Mouse (Mus musculus): ENCODE measurements around the gene Cox6a1. TPM values are rescaled to one million over a fixed set of nuclear protein-coding genes. Genes with fewer than 3 reads are reported as not detected.
"Not testable (repeated sequence)": the region's sequence is repeated elsewhere in the genome, so short reads cannot be mapped to it uniquely, and the experiment has no call there.

Gene Cox6a1
- polyA plus RNA-seq, 1 experiment from 2014 or later, result 1,095 TPM

DNA sequence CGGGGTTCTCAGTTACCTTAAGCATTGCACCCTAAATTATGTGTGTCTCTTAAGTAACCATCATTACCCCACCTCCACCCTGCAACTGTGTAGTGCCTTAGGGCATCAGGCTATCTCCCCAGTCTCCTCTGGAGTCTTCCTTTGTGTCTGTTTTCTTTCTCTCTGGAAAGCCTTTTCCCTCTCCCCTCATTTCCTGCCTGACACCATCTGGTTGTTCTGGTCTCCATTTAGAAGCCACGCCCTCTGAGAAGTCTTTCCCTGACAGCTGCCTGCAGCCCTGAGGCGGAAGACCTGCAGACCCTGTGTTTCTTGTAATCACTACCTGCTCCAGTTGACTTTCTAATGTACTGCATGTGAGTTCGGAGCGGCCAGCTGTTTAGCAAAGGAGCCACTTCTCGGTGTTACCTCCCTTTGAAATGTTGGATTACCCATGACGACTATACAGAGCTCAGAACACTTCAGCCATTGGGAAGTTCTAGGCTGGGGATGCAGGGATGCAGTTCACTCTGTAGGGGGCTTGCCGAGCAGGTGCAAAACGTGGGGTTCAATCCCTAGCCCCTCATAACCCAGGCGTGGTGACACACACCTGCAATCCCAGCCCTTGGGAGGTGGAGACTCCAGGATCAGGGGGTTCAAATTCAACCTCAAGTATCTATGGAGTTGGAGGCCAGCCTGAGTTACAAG, 31.0 kb downstream of the Cox6a1 start:
- Histone ChIP-seq H3K9me3 (no peaks in the 10 kb centered on the region), H3K4me3 (replicated peaks) (no peak overlapping the region), H3K9ac (no peak overlapping the region), H3K27me3 (replicated peaks) (no peaks in the 10 kb centered on the region), H3K27ac (peak overlapping the region; percentile 87), H3K4me1 (peaks cover 25% of the 10 kb centered on the region), H3K4me2 (peak overlapping the region; percentile 35), H3K36me3 (no peaks in the 10 kb centered on the region)
- WGBS, result 8% methylated on average over 10 of the region's 10 CpGs
- peak; percentile 42; the same call in 1 of the 2 replicates for ATAC-seq (ENCODE audit: insufficient read depth, low FRiP score, low read depth)

DNA sequence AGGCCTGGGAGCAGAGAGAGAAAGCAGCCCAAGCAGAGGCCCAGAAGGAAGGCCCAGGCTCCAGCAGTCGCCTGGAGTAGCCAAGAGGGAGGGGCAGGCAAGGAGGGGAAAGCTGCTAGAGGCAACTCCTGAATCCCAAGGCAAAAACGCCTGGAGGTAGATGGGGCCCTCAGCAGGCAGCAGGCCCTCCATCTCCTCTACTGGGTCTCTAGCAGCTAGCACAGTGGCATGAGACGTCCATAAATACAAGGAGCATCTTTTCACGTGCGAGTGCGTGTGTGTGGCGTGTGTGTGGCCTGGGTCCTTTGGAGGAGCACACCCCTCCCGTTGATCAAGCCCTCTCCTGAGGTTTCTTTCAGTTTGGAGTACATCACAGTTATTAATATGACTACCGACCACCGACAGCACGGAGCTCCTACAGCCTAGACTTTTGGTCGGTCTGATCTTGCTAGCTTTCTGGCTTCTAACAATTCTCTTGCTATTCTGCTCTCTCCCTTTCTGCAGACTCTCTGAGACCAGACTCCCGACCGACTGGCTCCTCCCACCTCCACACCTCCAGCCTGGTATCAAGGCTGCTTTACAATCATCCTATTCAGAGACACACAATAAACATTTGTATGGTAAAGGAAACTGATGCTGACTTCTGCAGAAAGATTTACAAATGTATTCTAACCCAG, 31.7 kb downstream of the Cox6a1 start:
- Histone ChIP-seq H3K27me3 (replicated peaks) (no peaks in the 10 kb centered on the region), H3K9ac (no peak overlapping the region), H3K4me3 (replicated peaks) (no peak overlapping the region), H3K4me1 (peaks cover 25% of the 10 kb centered on the region), H3K27ac (peak overlapping the region; percentile 87), H3K9me3 (no peaks in the 10 kb centered on the region), H3K4me2 (peak overlapping the region; percentile 35; the same call in 1 of the 2 replicates), H3K36me3 (no peaks in the 10 kb centered on the region)
- 16% methylated on average over 14 of the region's 14 CpGs for WGBS
- no peak for ATAC-seq (ENCODE audit: insufficient read depth, low FRiP score, low read depth)

DNA sequence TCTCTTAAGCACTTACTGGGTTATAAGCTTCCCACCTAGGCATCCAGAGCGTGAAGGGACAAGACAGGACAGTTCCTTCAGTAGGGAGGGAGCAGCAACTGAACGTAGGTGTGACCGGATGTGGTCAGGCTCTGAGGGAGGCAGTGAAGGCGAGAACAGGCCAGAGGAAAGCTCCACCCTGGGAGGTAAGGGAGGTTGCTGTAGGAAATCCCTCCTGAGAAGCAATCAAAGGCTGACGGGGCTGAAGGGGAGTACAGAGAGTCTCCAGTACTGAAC, 35.2 kb downstream of the Cox6a1 start:
- no peaks in the 10 kb centered on the region for H3K9me3 ChIP-seq
- H3K9ac ChIP-seq, result no peak overlapping the region
- H3K4me3 ChIP-seq (replicated peaks), result no peak overlapping the region
- peaks cover 21% of the 10 kb centered on the region for H3K4me1 ChIP-seq
- H3K36me3 ChIP-seq, result no peaks in the 10 kb centered on the region
- no peaks in the 10 kb centered on the region for H3K27me3 ChIP-seq (replicated peaks)
- peak overlapping the region; percentile 44; the same call in 1 of the 2 replicates for H3K27ac ChIP-seq
- WGBS, result 40% methylated on average over 5 of the region's 5 CpGs
- H3K4me2 ChIP-seq, result no peak overlapping the region
- 0 out of 2 replicates have a peak, but pooled peaks have one; percentile 7 for ATAC-seq (ENCODE audit: insufficient read depth, low FRiP score, low read depth)

DNA sequence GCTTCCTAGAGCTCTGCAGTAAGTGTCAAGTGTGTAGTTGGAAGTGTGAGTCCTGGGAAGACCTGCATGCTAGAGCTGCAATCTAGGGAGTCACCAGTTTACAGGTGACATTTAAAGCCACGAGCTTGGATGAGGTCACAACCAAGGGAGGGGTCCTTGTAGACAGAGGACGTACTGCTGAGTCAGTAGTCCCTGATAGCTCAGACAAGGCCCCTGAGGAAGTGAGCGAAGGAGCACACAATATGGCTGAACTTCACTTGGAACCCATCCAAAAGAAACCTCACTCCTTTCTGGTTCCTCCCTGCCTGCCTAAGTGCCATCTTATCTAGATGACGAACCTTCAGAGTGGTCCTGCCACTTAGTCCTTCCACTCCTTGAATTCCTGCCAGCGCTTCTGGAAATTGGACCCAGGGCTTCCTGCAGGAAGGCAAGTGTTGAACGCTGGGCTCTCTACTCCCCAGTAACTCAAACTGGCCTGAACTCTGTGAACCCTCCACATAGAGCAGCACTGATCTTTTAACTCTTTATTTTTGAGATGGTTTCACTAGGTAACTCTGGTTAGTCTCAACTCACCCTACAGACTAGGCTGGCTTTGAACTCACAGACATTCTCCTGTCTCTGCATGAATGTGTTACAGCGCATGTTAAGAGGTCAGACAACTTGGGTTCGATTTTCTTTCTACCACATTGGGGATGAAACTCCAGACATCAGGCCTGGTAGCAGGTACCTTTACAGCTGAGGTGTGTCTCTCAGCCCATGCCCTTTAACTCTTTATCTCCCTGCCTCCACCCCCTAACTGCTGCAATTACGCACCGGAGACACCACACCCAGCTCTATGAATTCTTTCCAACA, 35.7 kb downstream of the Cox6a1 start:
- Histone ChIP-seq H3K27me3 (replicated peaks) (no peaks in the 10 kb centered on the region), H3K9me3 (no peaks in the 10 kb centered on the region), H3K4me1 (peaks cover 16% of the 10 kb centered on the region), H3K4me2 (no peak overlapping the region), H3K27ac (peak overlapping the region; percentile 33; the same call in 1 of the 2 replicates), H3K9ac (no peak overlapping the region), H3K36me3 (no peaks in the 10 kb centered on the region), H3K4me3 (replicated peaks) (no peak overlapping the region)
- ATAC-seq (ENCODE audit: insufficient read depth, low FRiP score, low read depth), result 0 out of 2 replicates have a peak, but pooled peaks have one; percentile 45
- 58% methylated on average over 10 of the region's 10 CpGs for WGBS

DNA sequence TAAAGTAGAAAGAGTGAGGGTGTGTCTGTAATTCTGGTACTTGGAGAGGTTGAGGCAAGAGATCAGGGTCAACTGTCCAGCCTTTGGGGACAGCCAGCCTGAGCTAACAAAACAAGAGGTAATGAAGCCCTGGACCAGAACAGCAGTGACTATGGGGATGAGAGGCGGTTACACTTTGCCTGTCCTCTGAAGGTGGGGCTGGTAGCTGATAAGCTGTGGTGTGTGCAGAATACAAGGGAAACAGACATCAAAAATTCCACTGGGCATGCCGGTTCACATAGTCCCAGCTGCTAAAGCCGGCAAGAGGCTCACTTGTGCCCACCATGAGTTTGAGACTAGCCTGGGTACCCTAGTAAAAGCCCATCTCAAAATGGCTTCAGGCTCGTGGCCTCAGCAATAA, 36.4 kb downstream of the Cox6a1 start:
- Histone ChIP-seq H3K9ac (no peak overlapping the region), H3K27ac (no peak overlapping the region), H3K27me3 (replicated peaks) (no peaks in the 10 kb centered on the region), H3K4me3 (replicated peaks) (no peak overlapping the region), H3K4me2 (no peak overlapping the region), H3K9me3 (no peaks in the 10 kb centered on the region), H3K4me1 (peaks cover 9% of the 10 kb centered on the region), H3K36me3 (no peaks in the 10 kb centered on the region)
- ATAC-seq (ENCODE audit: insufficient read depth, low FRiP score, low read depth), result peak; percentile 47; the same call in 1 of the 2 replicates
- WGBS, result 71% methylated on average over 4 of the region's 4 CpGs

DNA sequence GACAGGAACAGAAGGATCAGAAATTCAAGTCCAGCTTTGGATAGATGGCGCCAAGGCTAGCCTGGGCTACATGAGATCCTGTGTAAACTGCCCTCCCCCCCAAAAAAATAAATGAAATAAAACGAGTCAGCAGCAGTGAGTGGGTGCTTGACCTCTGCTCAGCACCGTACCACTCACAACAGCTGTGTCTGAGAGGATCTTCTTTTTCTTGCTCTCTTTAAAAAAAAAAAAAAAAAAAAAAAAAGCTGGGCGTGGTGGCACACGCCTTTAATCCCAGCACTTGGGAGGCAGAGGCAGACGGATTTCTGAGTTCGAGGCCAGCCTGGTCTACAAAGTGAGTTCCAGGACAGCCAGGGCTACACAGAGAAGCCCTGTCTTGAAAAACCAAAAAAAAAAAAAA, 46.6 kb downstream of the Cox6a1 start:
- H3K27me3 ChIP-seq (replicated peaks); H3K4me2 ChIP-seq; H3K9ac ChIP-seq; H3K27ac ChIP-seq; H3K4me3 ChIP-seq (replicated peaks); H3K9me3 ChIP-seq; ATAC-seq (ENCODE audit: insufficient read depth, low FRiP score, low read depth): not testable (repeated sequence)
- H3K4me1 ChIP-seq, result peaks cover 19% of the 10 kb centered on the region
- H3K36me3 ChIP-seq, result peaks cover 10% of the 10 kb centered on the region
- 74% methylated on average over 6 of the region's 7 CpGs for WGBS

DNA sequence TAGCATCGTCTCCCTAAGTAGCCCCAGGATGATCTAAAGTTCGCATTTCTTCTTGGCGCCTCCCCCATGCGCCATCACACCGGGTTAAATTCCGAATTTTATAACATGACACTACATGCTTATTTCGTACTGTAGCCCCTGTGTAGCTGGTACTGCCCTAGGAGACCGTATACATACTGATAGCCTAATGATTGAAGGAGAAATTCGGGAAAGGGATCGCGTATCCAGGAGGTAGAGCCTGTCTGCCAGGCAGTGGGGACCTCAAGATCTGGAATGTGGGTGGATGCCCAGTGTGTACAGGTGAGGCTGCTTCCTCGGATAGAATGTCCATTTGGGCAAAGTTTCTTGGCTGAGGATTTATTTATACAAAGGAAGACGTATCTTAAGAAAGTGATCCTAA, 47.2 kb downstream of the Cox6a1 start:
- Histone ChIP-seq H3K36me3 (peaks cover 10% of the 10 kb centered on the region), H3K4me1 (peaks cover 20% of the 10 kb centered on the region), H3K4me3 (replicated peaks) (peak overlapping the region; percentile 95), H3K27me3 (replicated peaks) (no peaks in the 10 kb centered on the region), H3K4me2 (peak overlapping the region; percentile 83), H3K9ac (peak overlapping the region; percentile 31; the same call in 1 of the 2 replicates), H3K9me3 (no peaks in the 10 kb centered on the region), H3K27ac (peak overlapping the region; percentile 86)
- 17% methylated on average over 13 of the region's 13 CpGs for WGBS
- no peak for ATAC-seq (ENCODE audit: insufficient read depth, low FRiP score, low read depth)

DNA sequence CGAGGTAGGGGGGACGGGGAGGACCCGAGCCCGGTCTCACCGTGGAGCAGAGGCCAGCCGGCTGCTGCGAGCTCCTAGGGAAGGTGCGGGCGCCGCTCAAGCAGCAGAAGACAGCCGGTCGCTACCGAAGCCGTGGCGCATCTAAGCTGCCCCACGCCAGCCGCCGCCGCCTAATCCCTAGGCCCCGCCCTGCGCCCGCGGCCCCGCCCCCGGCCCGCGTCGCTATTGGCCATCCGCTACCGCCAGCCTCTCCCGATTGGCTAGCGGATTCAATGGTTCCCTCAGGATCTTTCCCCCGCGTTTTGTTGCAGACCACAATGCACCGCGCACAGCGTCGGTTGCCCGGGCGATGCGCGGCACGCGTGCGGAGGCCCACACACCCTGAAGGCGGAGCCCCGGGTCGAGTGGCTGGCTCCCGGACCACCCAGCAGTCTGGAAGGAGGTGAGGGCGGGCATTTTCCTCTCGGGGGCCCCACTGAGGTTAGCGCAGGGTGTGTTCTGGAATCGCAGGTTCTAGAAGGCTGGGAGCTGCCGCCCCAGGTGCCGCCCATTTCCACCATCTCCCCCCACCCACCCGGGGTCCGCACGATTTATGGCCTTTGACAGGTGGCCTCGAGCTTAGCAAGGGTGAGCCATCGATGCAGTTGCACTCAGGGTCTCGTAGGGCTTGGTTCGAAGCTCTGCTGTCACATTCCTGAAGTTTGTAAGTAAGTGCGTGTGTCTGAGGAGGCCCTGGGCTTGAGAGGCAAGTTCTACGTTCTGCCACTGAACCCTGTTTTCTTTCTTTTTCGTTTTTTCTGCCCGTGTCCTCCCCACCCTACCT, 47.8 kb downstream of the Cox6a1 start, which contains the start of gene Dynll1:
Gene Dynll1, minus strand, starts transcription at position 208 of the 823 bp plus-strand sequence.
- Histone ChIP-seq H3K27ac (peak within 1 kb of the TSS; percentile 95), H3K27me3 (replicated peaks) (no peaks in the 10 kb centered on the region), H3K4me2 (peak within 1 kb of the TSS; percentile 83), H3K36me3 (peaks cover 15% of the 10 kb centered on the region), H3K9ac (peak within 1 kb of the TSS; percentile 95), H3K4me3 (replicated peaks) (peak within 1 kb of the TSS; percentile 95), H3K4me1 (peaks cover 26% of the 10 kb centered on the region), H3K9me3 (no peaks in the 10 kb centered on the region)
- under 1% methylated on average over 66 of the region's 66 CpGs for WGBS
- ATAC-seq (ENCODE audit: insufficient read depth, low FRiP score, low read depth), result peak; percentile 98

DNA sequence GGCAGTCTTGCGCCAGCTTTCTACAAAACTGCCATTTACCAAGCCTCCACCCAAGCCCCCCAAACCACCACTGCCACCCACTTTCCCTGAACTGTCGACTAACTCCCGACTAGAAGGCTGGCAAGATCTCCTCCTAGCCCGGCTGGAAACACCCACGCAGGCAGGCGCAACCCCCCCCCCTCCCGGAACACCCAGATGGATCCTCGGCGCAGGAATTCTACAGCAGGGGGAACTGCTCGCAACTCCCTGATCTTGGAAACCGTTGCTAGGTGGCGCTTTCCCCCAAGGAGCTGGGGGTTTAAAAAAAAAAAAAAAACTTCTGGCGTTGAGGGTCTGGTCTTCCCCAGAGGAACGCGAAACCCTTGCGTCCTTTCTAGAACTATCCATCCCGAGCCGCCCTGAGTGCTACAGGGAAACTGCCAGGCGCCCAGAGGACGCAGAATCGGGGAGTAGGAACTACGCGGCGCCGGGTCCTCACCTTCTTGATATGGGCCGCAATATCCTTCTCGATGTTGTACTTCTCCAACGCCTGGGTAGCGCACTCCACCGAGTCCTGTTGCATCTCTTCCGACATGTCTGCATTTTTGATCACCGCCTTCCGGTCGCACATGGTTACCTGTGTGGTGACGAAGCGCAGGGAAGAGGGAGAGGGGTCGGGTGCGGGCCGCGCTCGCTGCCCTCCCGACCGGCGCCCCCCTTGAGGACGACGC, 48.6 kb downstream of the Cox6a1 start:
- peak overlapping the region; percentile 95 for H3K27ac ChIP-seq
- peaks cover 18% of the 10 kb centered on the region for H3K36me3 ChIP-seq
- no peaks in the 10 kb centered on the region for H3K27me3 ChIP-seq (replicated peaks)
- ATAC-seq (ENCODE audit: insufficient read depth, low FRiP score, low read depth), result peak; percentile 8; the same call in 1 of the 2 replicates
- H3K9ac ChIP-seq, result peak overlapping the region; percentile 95
- peak overlapping the region; percentile 95 for H3K4me3 ChIP-seq (replicated peaks)
- WGBS, result under 1% methylated on average over 46 of the region's 46 CpGs
- H3K9me3 ChIP-seq, result no peaks in the 10 kb centered on the region
- peaks cover 28% of the 10 kb centered on the region for H3K4me1 ChIP-seq
- H3K4me2 ChIP-seq, result peak overlapping the region; percentile 62

DNA sequence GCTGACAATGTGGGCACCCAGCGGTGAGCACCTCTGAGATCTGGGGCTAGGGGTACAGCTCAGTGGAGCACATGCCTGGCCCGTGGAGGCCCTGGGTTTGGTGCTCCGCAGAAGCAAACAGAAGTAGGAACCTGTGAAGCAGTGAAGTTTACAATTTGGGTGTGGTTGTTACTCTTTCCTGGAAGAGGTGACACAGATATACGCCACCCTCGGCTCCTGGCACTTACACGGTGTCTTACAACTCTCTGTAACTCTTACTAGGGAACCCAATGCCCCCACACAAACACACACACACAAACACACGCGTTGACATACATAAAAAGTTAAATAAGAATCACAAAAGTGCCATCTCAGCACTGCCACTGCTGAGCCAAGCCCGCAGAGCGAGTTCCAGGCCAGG, 52.4 kb downstream of the Cox6a1 start:
- peaks cover 18% of the 10 kb centered on the region for H3K36me3 ChIP-seq
- no peak overlapping the region for H3K4me2 ChIP-seq
- H3K9ac ChIP-seq, result no peak overlapping the region
- H3K9me3 ChIP-seq, result no peaks in the 10 kb centered on the region
- WGBS, result 57% methylated on average over 10 of the region's 10 CpGs
- H3K4me1 ChIP-seq, result peaks cover 25% of the 10 kb centered on the region
- peak overlapping the region; percentile 52 for H3K27ac ChIP-seq
- ATAC-seq (ENCODE audit: insufficient read depth, low FRiP score, low read depth), result no peak
- no peaks in the 10 kb centered on the region for H3K27me3 ChIP-seq (replicated peaks)
- H3K4me3 ChIP-seq (replicated peaks), result no peak overlapping the region

Measured in stomach, embryonic 15.5 days (tissue).